Mouse (Mus musculus) thymus, adult 2 months (tissue): ENCODE measurements around the gene Prdm8.

ENCODE experiments used
- CTCF ChIP-seq: fragments of 200-500 bp; IDR thresholded peaks from 2 replicates; pipeline ENCODE4 v1.5.1; 2012; ENCODE audit warnings: mild to moderate bottlenecking, control low read depth, low read length, moderate library complexity, borderline replicate concordance; ENCODE audit not compliant: control insufficient read depth, poor library complexity, insufficient read depth; ENCODE audit errors: extremely low read depth
- POLR2A ChIP-seq: fragments of 200-500 bp; IDR thresholded peaks from 2 replicates; pipeline ENCODE4 v1.6.1; 2012; ENCODE audit warnings: mild to moderate bottlenecking, low read length, control low read depth, moderate library complexity; ENCODE audit not compliant: control insufficient read depth, poor library complexity, insufficient read depth; ENCODE audit errors: extremely low read depth

DNA sequence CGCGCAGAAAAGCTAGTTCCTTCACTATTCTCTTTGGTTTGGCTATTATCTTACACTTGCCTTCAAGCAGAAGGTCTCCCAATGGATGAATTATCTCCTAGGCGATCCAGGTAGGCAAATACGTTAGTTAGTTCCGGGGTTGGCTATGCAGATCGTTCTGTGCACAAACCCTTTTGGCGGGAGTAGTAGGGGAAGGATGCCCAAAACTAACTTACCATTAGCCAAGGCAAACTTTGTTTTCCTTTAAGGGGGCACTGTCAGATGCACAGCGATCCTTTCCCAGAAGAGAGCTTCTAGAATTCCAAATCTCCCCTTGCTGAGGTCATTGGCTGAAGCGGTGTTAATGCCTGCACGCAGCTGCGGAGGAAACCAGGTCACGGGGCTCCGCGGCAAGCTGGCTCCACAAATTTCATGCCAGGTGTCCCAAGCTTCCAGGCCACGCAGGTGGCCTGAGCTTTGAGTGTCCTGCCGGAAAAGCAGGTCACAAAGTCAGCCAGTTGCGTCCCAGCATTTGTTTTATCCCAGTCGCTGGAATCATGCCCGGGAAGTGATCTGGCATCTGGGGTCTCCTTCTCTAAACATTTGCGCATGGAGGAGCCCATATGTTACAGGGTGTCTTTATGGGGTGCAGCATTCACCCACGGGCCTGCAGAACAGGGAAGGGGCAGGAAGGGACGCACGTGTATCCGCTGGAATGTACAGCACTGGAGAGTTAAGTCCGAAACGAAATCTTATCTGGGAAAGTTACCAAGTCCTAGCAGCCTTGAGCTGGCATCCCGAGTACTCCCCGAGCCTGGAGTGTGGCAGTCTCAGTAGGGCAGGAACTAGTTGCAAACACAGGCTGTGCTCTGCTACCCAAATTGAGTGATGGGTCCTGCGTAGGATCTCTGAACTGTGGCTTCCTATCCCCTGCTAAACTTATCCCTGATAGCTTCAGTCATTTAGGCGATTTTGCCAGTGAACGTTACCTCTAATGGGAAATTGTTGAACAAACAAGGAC lies 22.5 kb downstream of the Prdm8 start:
- no peak for TF ChIP-seq CTCF
- no peak for TF ChIP-seq POLR2A
